Mouse (Mus musculus) lung, embryonic 14.5 days (tissue): ENCODE data around the gene Smyd3. TPM values are rescaled to one million over a fixed set of nuclear protein-coding genes. Genes with fewer than 3 reads are reported as not detected.

ENCODE experiments used
- ATAC-seq: fragments of 200-750 bp; cut with Nextera tagmentation; 2 replicates; pipeline ENCODE4 v1.8.0; 2017; ENCODE audit warnings: mild to moderate bottlenecking, moderate TSS enrichment, moderate library complexity; ENCODE audit not compliant: insufficient read depth
- DNase-seq: peaks from one replicate; pipeline ENCODE4 v3.0.0-alpha.2; 2015
- H3K27ac ChIP-seq: fragments of 300-500 bp; sonication (generic); 2 replicates; pipeline ENCODE4 v1.5.1; 2014; ENCODE audit warnings: low read depth, mild to moderate bottlenecking, moderate library complexity
- H3K27me3 ChIP-seq: fragments of 300-500 bp; sonication (generic); 2 replicates; pipeline ENCODE4 v1.6.1; 2014; ENCODE audit warnings: low read length, control low read depth; ENCODE audit not compliant: insufficient read depth
- H3K36me3 ChIP-seq: fragments of 300-500 bp; sonication (generic); 2 replicates; pipeline ENCODE4 v1.6.1; 2014; ENCODE audit warnings: control low read depth; ENCODE audit not compliant: insufficient read depth
- H3K4me1 ChIP-seq: fragments of 300-500 bp; sonication (generic); 2 replicates; pipeline ENCODE4 v1.6.1; 2014; ENCODE audit warnings: antibody characterized with exemption, control low read depth; ENCODE audit not compliant: insufficient read depth
- H3K4me2 ChIP-seq: fragments of 300-500 bp; sonication (generic); 2 replicates; pipeline ENCODE4 v1.6.1; 2014; ENCODE audit warnings: mild to moderate bottlenecking
- H3K4me3 ChIP-seq: fragments of 300-500 bp; sonication (generic); 2 replicates; pipeline ENCODE4 v1.5.1; 2014; ENCODE audit warnings: low read depth, low read length
- H3K9ac ChIP-seq: fragments of 300-500 bp; sonication (generic); 2 replicates; pipeline ENCODE4 v1.6.1; 2014
- H3K9me3 ChIP-seq: fragments of 300-500 bp; sonication (generic); 2 replicates; pipeline ENCODE4 v1.6.1; 2016; ENCODE audit warnings: low read depth, low read length, control low read depth
- CTCF ChIP-seq: IDR thresholded peaks from 2 replicates; pipeline ENCODE4 v1.5.1; 2016; ENCODE audit warnings: antibody characterized with exemption, low read depth
- WGBS: fragments of 180-500 bp; shearing (Covaris S2); extraction: QIAGEN DNeasy Blood & Tissue Kit; methylation state at CpG from one replicate; pipeline ENCODE4 v1.1.7; 2014; 5-methylcytosine and 5-hydroxymethylcytosine counted together
- polyA plus RNA-seq: library from polyadenylated mRNA; unstranded; fragments of >200 nt; fragmentation: Nextera tagmentation; extraction: Ambion mirVana; gene quantifications from 2 replicates; pipeline ENCODE4 v1.2.1, GENCODE M21; 2014

Gene Smyd3
- polyA plus RNA-seq, 1 experiment from 2014 or later: 20.6 TPM

GRCm38 (mm10) chr1:179458987-179459368 lies 58.9 kb downstream of the Smyd3 start:
- Histone ChIP-seq H3K36me3 (no peaks in the 10 kb centered on the region), H3K9me3 (no peaks in the 10 kb centered on the region), H3K4me3 (no peak overlapping the region), H3K9ac (no peak overlapping the region), H3K4me2 (0 out of 2 replicates have a peak overlapping the region, but pooled peaks have one; percentile 3), H3K27me3 (no peaks in the 10 kb centered on the region), H3K27ac (peak overlapping the region; percentile 90), H3K4me1 (peaks cover 20% of the 10 kb centered on the region)
- ATAC-seq (peak; percentile 75), DNase-seq (no peak)
- 39% methylated on average over 10 of the region's 10 CpGs for WGBS
- TF ChIP-seq CTCF: no peak

- H3K4me3 ChIP-seq: no peak overlapping the region
- no peak for TF ChIP-seq CTCF
- peaks cover 20% of the 10 kb centered on the region for H3K4me1 ChIP-seq
- no peaks in the 10 kb centered on the region for H3K27me3 ChIP-seq
- no peak overlapping the region for H3K9ac ChIP-seq
- H3K36me3 ChIP-seq: no peaks in the 10 kb centered on the region
- 0 out of 2 replicates have a peak overlapping the region, but pooled peaks have one; percentile 3 for H3K4me2 ChIP-seq
- ATAC-seq: peak; percentile 92
- peak overlapping the region; percentile 90 for H3K27ac ChIP-seq
- 19% methylated on average over 9 of the region's 9 CpGs for WGBS
- H3K9me3 ChIP-seq: no peaks in the 10 kb centered on the region
- DNase-seq: peak; percentile 90
These were observed 59.4 kb downstream of the Smyd3 start for GRCm38 (mm10) chr1:179458236-179458986.

GRCm38 (mm10) chr1:179454600-179454999 lies 63.2 kb downstream of the Smyd3 start:
- Histone ChIP-seq H3K4me3 (no peak overlapping the region), H3K27ac (peak overlapping the region; percentile 25; the same call in 1 of the 2 replicates), H3K4me1 (peaks cover 20% of the 10 kb centered on the region), H3K36me3 (no peaks in the 10 kb centered on the region), H3K9me3 (no peaks in the 10 kb centered on the region), H3K9ac (no peak overlapping the region), H3K27me3 (no peaks in the 10 kb centered on the region), H3K4me2 (no peak overlapping the region)
- no peak for TF ChIP-seq CTCF
- DNase-seq: no peak
- no peak for ATAC-seq
- 48% methylated on average over 6 of the region's 6 CpGs for WGBS

GRCm38 (mm10) chr1:179451211-179451610 lies 66.6 kb downstream of the Smyd3 start:
- no peak overlapping the region for H3K9ac ChIP-seq
- no peaks in the 10 kb centered on the region for H3K27me3 ChIP-seq
- peaks cover 4% of the 10 kb centered on the region for H3K4me1 ChIP-seq
- H3K27ac ChIP-seq: no peak overlapping the region
- no peak for ATAC-seq
- peak; percentile 57 for DNase-seq
- peak; percentile 54 for TF ChIP-seq CTCF
- H3K4me2 ChIP-seq: no peak overlapping the region
- H3K9me3 ChIP-seq: no peaks in the 10 kb centered on the region
- no peaks in the 10 kb centered on the region for H3K36me3 ChIP-seq
- no peak overlapping the region for H3K4me3 ChIP-seq
- WGBS: 94% methylated on average over 2 of the region's 2 CpGs

- H3K4me2 ChIP-seq: peak overlapping the region; percentile 34; the same call in 1 of the 2 replicates
- ATAC-seq: peak; percentile 44; the same call in 1 of the 2 replicates
- no peak overlapping the region for H3K9ac ChIP-seq
- no peaks in the 10 kb centered on the region for H3K4me1 ChIP-seq
- no peak overlapping the region for H3K4me3 ChIP-seq
- no peak for DNase-seq
- TF ChIP-seq CTCF: no peak
- no peaks in the 10 kb centered on the region for H3K27me3 ChIP-seq
- no peaks in the 10 kb centered on the region for H3K9me3 ChIP-seq
- H3K27ac ChIP-seq: peak overlapping the region; percentile 31; the same call in 1 of the 2 replicates
- no peaks in the 10 kb centered on the region for H3K36me3 ChIP-seq
- WGBS: 36% methylated on average over 2 of the region's 2 CpGs
These were observed 71.0 kb downstream of the Smyd3 start for GRCm38 (mm10) chr1:179446845-179447212.

GRCm38 (mm10) chr1:179446127-179446844 lies 71.6 kb downstream of the Smyd3 start:
- H3K27ac ChIP-seq: peak overlapping the region; percentile 31; the same call in 1 of the 2 replicates
- peak overlapping the region; percentile 34; the same call in 1 of the 2 replicates for H3K4me2 ChIP-seq
- H3K4me3 ChIP-seq: no peak overlapping the region
- H3K36me3 ChIP-seq: no peaks in the 10 kb centered on the region
- ATAC-seq (peak; percentile 59), DNase-seq (peak; percentile 73)
- no peaks in the 10 kb centered on the region for H3K27me3 ChIP-seq
- no peaks in the 10 kb centered on the region for H3K9me3 ChIP-seq
- TF ChIP-seq CTCF: no peak
- WGBS: 44% methylated on average over 17 of the region's 17 CpGs
- no peaks in the 10 kb centered on the region for H3K4me1 ChIP-seq
- no peak overlapping the region for H3K9ac ChIP-seq

GRCm38 (mm10) chr1:179443835-179444234 lies 74.0 kb downstream of the Smyd3 start:
- Histone ChIP-seq H3K9me3 (no peaks in the 10 kb centered on the region), H3K27ac (no peak overlapping the region), H3K4me2 (no peak overlapping the region), H3K36me3 (no peaks in the 10 kb centered on the region), H3K4me1 (no peaks in the 10 kb centered on the region), H3K4me3 (no peak overlapping the region), H3K9ac (no peak overlapping the region), H3K27me3 (no peaks in the 10 kb centered on the region)
- ATAC-seq: no peak
- DNase-seq: no peak
- 60% methylated on average over 13 of the region's 13 CpGs for WGBS
- no peak for TF ChIP-seq CTCF
